Mouse (Mus musculus) CH12.LX (cell line): ENCODE data around the gene Ptprg. TPM values are rescaled to one million over a fixed set of nuclear protein-coding genes. Genes with fewer than 3 reads are reported as not detected.

Source experiments
- DNase-seq: peaks from one replicate; pipeline ENCODE4 v3.0.0-alpha.2; 2013; ENCODE audit errors: extremely low read depth
- H3K27ac ChIP-seq: 2 replicates; pipeline ENCODE4 v1.5.1; 2012; ENCODE audit warnings: low read depth, mild to moderate bottlenecking, control low read depth, moderate library complexity; ENCODE audit not compliant: insufficient read depth
- H3K27me3 ChIP-seq: replicated peaks from 2 replicates; pipeline ENCODE3; 2012; ENCODE audit warnings: inconsistent platforms
- H3K36me3 ChIP-seq, 2 experiments: replicated peaks in 1 of 2; 2 replicates each; pipeline versions ENCODE3 to v1.6.1; 2012; ENCODE audit warnings: inconsistent platforms in 1 of 2, low read length in 1 of 2, mild to moderate bottlenecking in 1 of 2, mixed read lengths in 1 of 2, moderate library complexity in 1 of 2; ENCODE audit not compliant: control insufficient read depth in 1 of 2, insufficient read depth in 1 of 2
- H3K4me1 ChIP-seq, 2 experiments: 2 replicates each; pipeline ENCODE4 v1.6.1; 2012; ENCODE audit warnings: inconsistent platforms in 1 of 2, moderate library complexity in 1 of 2; ENCODE audit not compliant: insufficient read depth in 2 of 2, control insufficient read depth in 1 of 2
- H3K4me2 ChIP-seq: 2 replicates; pipeline ENCODE4 v1.6.1; 2012; ENCODE audit warnings: low read depth, mild to moderate bottlenecking, control low read depth; ENCODE audit not compliant: poor library complexity, insufficient read depth, severe bottlenecking
- H3K4me3 ChIP-seq, 3 experiments: fragments of 150-350 bp in 1 of 3; sonication (generic) in 1 of 3; replicated peaks in 1 of 3; 2 replicates each; pipeline versions ENCODE3 to v1.5.1; 2011 to 2012; ENCODE audit warnings: low read depth in 2 of 3, low read length in 2 of 3, mild to moderate bottlenecking in 2 of 3, moderate library complexity in 2 of 3, control low read depth in 1 of 3, improper control_type of control experiment in 1 of 3, inconsistent platforms in 1 of 3, mixed read lengths in 1 of 3; ENCODE audit not compliant: poor library complexity in 1 of 3
- H3K79me2 ChIP-seq: replicated peaks from 2 replicates; pipeline ENCODE4 v1.6.1; 2012; ENCODE audit warnings: mild to moderate bottlenecking, moderate library complexity; ENCODE audit not compliant: control insufficient read depth, poor library complexity, insufficient read depth, severe bottlenecking; ENCODE audit errors: extremely low read depth
- H3K9ac ChIP-seq: 2 replicates; pipeline ENCODE4 v1.6.1; 2012; ENCODE audit warnings: low read depth, mild to moderate bottlenecking, control low read depth, moderate library complexity; ENCODE audit not compliant: insufficient read depth
- H3K9me3 ChIP-seq: replicated peaks from 2 replicates; pipeline ENCODE3; 2012; ENCODE audit warnings: low read length, inconsistent platforms, mixed read lengths
- BHLHE40 ChIP-seq: IDR thresholded peaks from 2 replicates; pipeline ENCODE4 v1.6.1; 2011; ENCODE audit warnings: mild to moderate bottlenecking, low read depth, low read length, improper control_type of control experiment
- CHD1 ChIP-seq: IDR thresholded peaks from 2 replicates; pipeline ENCODE4 v1.6.1; 2012; ENCODE audit warnings: low read depth, low read length, improper control_type of control experiment, inconsistent platforms
- CTCF ChIP-seq, 2 experiments: IDR thresholded peaks in 1 of 2; conservative IDR thresholded peaks in 1 of 2; 2 replicates each; pipeline ENCODE4 v1.5.1; 2011 to 2012; ENCODE audit warnings: low read depth in 2 of 2, low read length in 2 of 2, improper control_type of control experiment in 1 of 2, inconsistent platforms in 1 of 2, mild to moderate bottlenecking in 1 of 2, moderate library complexity in 1 of 2
- E2F4 ChIP-seq: IDR thresholded peaks from 2 replicates; pipeline ENCODE4 v1.6.1; 2011; ENCODE audit warnings: low read depth, low read length, improper control_type of control experiment; ENCODE audit not compliant: insufficient replicate concordance
- EP300 ChIP-seq: IDR thresholded peaks from 2 replicates; pipeline ENCODE4 v1.6.1; 2011; ENCODE audit warnings: low read length, improper control_type of control experiment
- ETS1 ChIP-seq: conservative IDR thresholded peaks from 2 replicates; pipeline ENCODE4 v1.6.1; 2012; ENCODE audit warnings: low read depth, mild to moderate bottlenecking, inconsistent platforms, low read length, improper control_type of control experiment, moderate library complexity
- GABPA ChIP-seq: IDR thresholded peaks from 2 replicates; pipeline ENCODE4 v1.6.1; 2012; ENCODE audit warnings: low read depth, low read length, improper control_type of control experiment, inconsistent platforms; ENCODE audit not compliant: insufficient replicate concordance
- HCFC1 ChIP-seq: IDR thresholded peaks from 2 replicates; pipeline ENCODE4 v1.6.1; 2012; ENCODE audit warnings: low read depth, mild to moderate bottlenecking, inconsistent platforms, low read length, improper control_type of control experiment
- JUN ChIP-seq: IDR thresholded peaks from 2 replicates; pipeline ENCODE4 v1.6.1; 2011; ENCODE audit warnings: low read depth, mild to moderate bottlenecking, low read length, improper control_type of control experiment, moderate library complexity; ENCODE audit not compliant: insufficient read depth
- JUND ChIP-seq: conservative IDR thresholded peaks from 2 replicates; pipeline ENCODE4 v1.6.1; 2011; ENCODE audit warnings: low read depth, low read length, improper control_type of control experiment
- KAT2A ChIP-seq: IDR thresholded peaks from 2 replicates; pipeline ENCODE4 v1.6.1; 2012; ENCODE audit warnings: low read length, improper control_type of control experiment, inconsistent platforms; ENCODE audit not compliant: insufficient replicate concordance
- MAX ChIP-seq: IDR thresholded peaks from 2 replicates; pipeline ENCODE4 v1.6.1; 2011; ENCODE audit warnings: low read length, improper control_type of control experiment
- MAZ ChIP-seq: IDR thresholded peaks from 2 replicates; pipeline ENCODE4 v1.6.1; 2012; ENCODE audit warnings: low read depth, mild to moderate bottlenecking, inconsistent platforms, low read length, improper control_type of control experiment, moderate library complexity
- MYC ChIP-seq: IDR thresholded peaks from 2 replicates; pipeline ENCODE4 v1.6.1; 2011; ENCODE audit warnings: low read depth, mild to moderate bottlenecking, improper control_type of control experiment, low read length
- NELFE ChIP-seq: IDR thresholded peaks from 2 replicates; pipeline ENCODE4 v1.6.1; 2011; ENCODE audit warnings: low read depth, low read length, improper control_type of control experiment
- NRF1 ChIP-seq: IDR thresholded peaks from 2 replicates; pipeline ENCODE4 v1.6.1; 2014; ENCODE audit warnings: low read depth, mild to moderate bottlenecking, inconsistent platforms, low read length, improper control_type of control experiment, moderate library complexity
- PAX5 ChIP-seq: IDR thresholded peaks from 2 replicates; pipeline ENCODE4 v1.6.1; 2012; ENCODE audit warnings: low read length, inconsistent platforms, mixed read lengths
- RAD21 ChIP-seq: IDR thresholded peaks from 2 replicates; pipeline ENCODE4 v1.6.1; 2011; ENCODE audit warnings: low read depth, mild to moderate bottlenecking, low read length, improper control_type of control experiment, moderate library complexity
- RCOR1 ChIP-seq: conservative IDR thresholded peaks from 2 replicates; pipeline ENCODE4 v1.6.1; 2012; ENCODE audit warnings: low read depth, mild to moderate bottlenecking, inconsistent platforms, low read length, improper control_type of control experiment
- SMC3 ChIP-seq: IDR thresholded peaks from 2 replicates; pipeline ENCODE4 v1.6.1; 2011; ENCODE audit warnings: low read depth, low read length, improper control_type of control experiment
- TCF12 ChIP-seq: IDR thresholded peaks from 2 replicates; pipeline ENCODE4 v1.6.1; 2014; ENCODE audit warnings: low read depth, mild to moderate bottlenecking, inconsistent platforms, low read length, improper control_type of control experiment
- UBTF ChIP-seq: IDR thresholded peaks from 2 replicates; pipeline ENCODE4 v1.6.1; 2012; ENCODE audit warnings: low read depth, mild to moderate bottlenecking, inconsistent platforms, low read length, improper control_type of control experiment, moderate library complexity
- USF1 ChIP-seq: IDR thresholded peaks from 2 replicates; pipeline ENCODE4 v1.6.1; 2014; ENCODE audit warnings: low read depth, mild to moderate bottlenecking, inconsistent platforms, low read length, improper control_type of control experiment
- ZC3H11A ChIP-seq: IDR thresholded peaks from 2 replicates; pipeline ENCODE4 v1.6.1; 2012; ENCODE audit warnings: low read depth, mild to moderate bottlenecking, inconsistent platforms, low read length, improper control_type of control experiment
- ZKSCAN1 ChIP-seq: IDR thresholded peaks from 2 replicates; pipeline ENCODE4 v1.6.1; 2012; ENCODE audit warnings: low read depth, inconsistent platforms, low read length, improper control_type of control experiment, borderline replicate concordance
- ZMIZ1 ChIP-seq: IDR thresholded peaks from 2 replicates; pipeline ENCODE4 v1.6.1; 2012; ENCODE audit warnings: low read depth, mild to moderate bottlenecking, inconsistent platforms, low read length, improper control_type of control experiment
- dilution Hi-C: fragments of 300-500 bp; cut with MboI; formaldehyde crosslinking; loops from 2 replicates; pipeline ENCODE4 v1.14.3; 2020; ENCODE audit warnings: low sequenced_read_pairs; ENCODE audit not compliant: extremely low pct_unique_long_range_greater_than_20kb, extremely low pct_ligation_motif_present
- in situ Hi-C: fragments of 300-500 bp; cut with MboI; formaldehyde crosslinking; loops from 3 replicates; pipeline ENCODE4 v1.14.3; 2019; ENCODE audit warnings: low sequenced_read_pairs, low pct_ligation_motif_present, low pct_unique_long_range_greater_than_20kb, mixed read lengths
- polyA plus RNA-seq: library from polyadenylated mRNA; unstranded; fragments of >175 nt; gene quantifications from 2 replicates; pipeline ENCODE4 v1.2.1, GENCODE M21; 2012; ENCODE audit warnings: low read depth; ENCODE audit not compliant: insufficient read length
- total RNA-seq, 2 experiments: library from RNA; depleted of rRNA; stranded (reverse); fragments of 300-350 nt in 1 of 2; fragments of >200 nt in 1 of 2; gene quantifications; 2 replicates each; pipeline ENCODE4 v1.2.3; 2012 to 2014

Gene Ptprg
- total and polyA plus RNA-seq, 3 experiments: 0.08 TPM; not detected in 2

DNA sequence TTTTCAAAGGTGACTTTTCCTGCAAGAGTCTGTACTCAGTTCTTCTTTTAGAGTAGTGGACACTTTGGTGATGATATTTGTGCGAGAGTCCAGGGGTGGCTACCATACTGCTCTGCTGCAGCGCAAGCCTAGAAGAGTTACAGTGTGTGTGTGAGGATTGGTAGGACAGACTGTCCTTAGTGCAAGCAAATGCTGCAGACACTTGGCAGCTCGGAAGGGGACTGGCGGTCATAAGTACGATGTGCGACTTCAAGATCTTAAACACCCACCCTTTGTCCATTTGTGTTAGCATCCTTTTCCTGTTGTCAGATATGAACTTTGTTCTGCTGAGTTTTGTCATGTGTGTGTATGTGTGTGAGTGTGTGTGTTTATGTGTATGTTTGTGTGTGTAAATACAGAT is 637.7 kb downstream of the Ptprg start:
- no peak for DNase-seq
- in situ Hi-C loops (no loop called here), dilution Hi-C loops (no loop called here)
- Histone ChIP-seq H3K36me3 (no peaks in the 10 kb centered on the region), H3K9ac (no peak overlapping the region), H3K27me3 (no peaks in the 10 kb centered on the region), H3K4me1 (no peaks in the 10 kb centered on the region), H3K4me2 (no peak overlapping the region), H3K9me3 (no peaks in the 10 kb centered on the region), H3K79me2 (no peaks in the 10 kb centered on the region), H3K27ac (no peak overlapping the region), H3K4me3 (no peak overlapping the region)
- TF ChIP-seq NELFE (no peak), RAD21 (no peak), E2F4 (no peak), KAT2A (no peak), ZMIZ1 (no peak), JUND (no peak), MAX (no peak), ZC3H11A (no peak), CHD1 (no peak), JUN (no peak), NRF1 (no peak), UBTF (no peak)

DNA sequence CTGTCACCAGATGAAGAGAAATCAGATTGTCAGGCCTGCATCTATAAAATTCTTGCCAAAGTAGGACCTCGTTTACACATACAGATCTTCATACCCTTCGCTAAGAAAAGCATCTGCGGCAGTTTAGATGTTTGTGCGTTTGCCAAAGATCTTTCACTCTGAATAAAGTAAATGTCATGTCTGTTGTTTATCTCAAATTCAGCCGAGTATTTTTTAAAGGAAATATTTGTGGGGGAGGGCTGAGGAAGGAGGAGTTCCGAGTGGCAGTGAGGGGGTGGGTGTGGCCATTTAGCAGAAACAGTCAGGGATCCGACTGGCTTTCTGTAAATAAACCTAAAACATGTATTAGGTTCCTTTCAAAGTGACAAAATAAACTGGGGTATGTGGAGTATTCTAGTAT is 645.4 kb downstream of the Ptprg start:
- Histone ChIP-seq H3K27ac (no peak overlapping the region), H3K4me3 (no peak overlapping the region), H3K9me3 (no peaks in the 10 kb centered on the region), H3K79me2 (no peaks in the 10 kb centered on the region), H3K4me1 (peaks cover 0 to 11% of the 10 kb centered on the region in 2 experiments; a peak in 2 of 4 replicates), H3K27me3 (no peaks in the 10 kb centered on the region), H3K4me2 (no peak overlapping the region), H3K36me3 (no peaks in the 10 kb centered on the region), H3K9ac (no peak overlapping the region)
- in situ Hi-C loops: no loop called here
- no peak for DNase-seq
- TF ChIP-seq GABPA (no peak), MAZ (no peak), ETS1 (no peak), HCFC1 (no peak), EP300 (no peak), BHLHE40 (no peak), USF1 (no peak), SMC3 (no peak), JUND (no peak), PAX5 (no peak), CTCF (conservative IDR thresholded peaks at IDR 0.05 in 1 of 2, IDR thresholded peaks at IDR 0.05 in 1 of 2; ENCODE audit: low read depth in 2 of 2, low read length in 2 of 2) (no peak), MYC (no peak), RCOR1 (no peak), ZKSCAN1 (no peak), E2F4 (no peak), TCF12 (no peak)
- dilution Hi-C loops: no loop called here
